Mouse (Mus musculus) neural tube, embryonic 12.5 days (tissue): ENCODE data around the gene Pirt. TPM values are rescaled to one million over a fixed set of nuclear protein-coding genes. Genes with fewer than 3 reads are reported as not detected.

Experiments
- ATAC-seq: fragments of 200-750 bp; cut with Nextera tagmentation; 2 replicates; pipeline ENCODE4 v1.8.0; 2017; ENCODE audit warnings: low read depth, mild to moderate bottlenecking, moderate TSS enrichment, moderate library complexity; ENCODE audit not compliant: low FRiP score
- H3K27ac ChIP-seq: fragments of 300-500 bp; sonication (generic); 2 replicates; pipeline ENCODE4 v1.5.1; 2016
- H3K27me3 ChIP-seq: fragments of 300-500 bp; sonication (generic); replicated peaks from 2 replicates; pipeline ENCODE4 v1.6.1; 2016; ENCODE audit warnings: mild to moderate bottlenecking
- H3K36me3 ChIP-seq: fragments of 300-500 bp; sonication (generic); 2 replicates; pipeline ENCODE4 v1.6.1; 2016; ENCODE audit warnings: mild to moderate bottlenecking
- H3K4me1 ChIP-seq: fragments of 300-500 bp; sonication (generic); 2 replicates; pipeline ENCODE4 v1.6.1; 2016
- H3K4me2 ChIP-seq: fragments of 300-500 bp; sonication (generic); replicated peaks from 2 replicates; pipeline ENCODE4 v1.6.1; 2016; ENCODE audit warnings: mild to moderate bottlenecking
- H3K4me3 ChIP-seq: fragments of 300-500 bp; sonication (generic); 2 replicates; pipeline ENCODE4 v1.5.1; 2016
- H3K9ac ChIP-seq: fragments of 300-500 bp; sonication (generic); 2 replicates; pipeline ENCODE4 v1.6.1; 2016; ENCODE audit warnings: mild to moderate bottlenecking
- H3K9me3 ChIP-seq: fragments of 300-500 bp; sonication (generic); 2 replicates; pipeline ENCODE4 v1.6.1; 2016; ENCODE audit warnings: mild to moderate bottlenecking
- WGBS: fragments of 180-500 bp; shearing (Covaris S2); methylation state at CpG from one replicate; pipeline ENCODE4 v1.1.7; 2016; 5-methylcytosine and 5-hydroxymethylcytosine counted together
- polyA plus RNA-seq: library from polyadenylated mRNA; unstranded; fragments of >200 nt; fragmentation: Nextera tagmentation; extraction: Ambion mirVana; gene quantifications from 2 replicates; pipeline ENCODE4 v1.2.1, GENCODE M21; 2016

The Pirt gene
- polyA plus RNA-seq, 1 experiment from 2014 or later = 24.3 TPM

DNA sequence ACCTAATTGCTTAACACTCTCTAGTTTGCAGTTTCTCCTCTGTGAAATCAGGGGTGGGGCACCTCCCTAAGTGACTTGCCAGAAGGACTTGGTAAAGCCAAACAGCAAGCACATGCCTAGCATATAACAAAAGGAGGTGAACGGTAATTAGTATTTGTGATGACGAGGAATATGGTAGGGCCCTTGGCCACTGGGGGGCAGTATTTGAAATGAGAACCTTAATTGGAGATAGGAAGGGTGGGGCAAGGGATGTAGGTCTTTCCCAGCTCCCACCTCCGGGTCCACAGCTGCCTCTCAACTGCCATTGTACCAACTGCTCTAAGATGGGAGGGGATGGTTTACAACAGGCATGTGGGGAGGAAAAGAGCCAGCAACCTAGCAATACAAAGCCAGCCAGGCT lies 2.5 kb downstream of the Pirt start:
- ATAC-seq = peak; percentile 13; the same call in 1 of the 2 replicates
- Histone ChIP-seq H3K9ac (no peak overlapping the region), H3K27ac (no peak overlapping the region), H3K27me3 (no peaks in the 10 kb centered on the region), H3K4me1 (no peaks in the 10 kb centered on the region), H3K36me3 (no peaks in the 10 kb centered on the region), H3K4me3 (no peak overlapping the region), H3K9me3 (no peaks in the 10 kb centered on the region), H3K4me2 (no peak overlapping the region)
- WGBS = 22% methylated on average over 3 of the region's 3 CpGs

GRCm38 (mm10) chr11:66920012-66920411 lies 8.2 kb downstream of the Pirt start:
- H3K4me3 ChIP-seq = no peak overlapping the region
- WGBS = 80% methylated on average over 2 of the region's 2 CpGs
- ATAC-seq = no peak
- H3K4me1 ChIP-seq = no peaks in the 10 kb centered on the region
- H3K9me3 ChIP-seq = no peaks in the 10 kb centered on the region
- H3K4me2 ChIP-seq = no peak overlapping the region
- H3K27me3 ChIP-seq = no peaks in the 10 kb centered on the region
- no peaks in the 10 kb centered on the region for H3K36me3 ChIP-seq
- no peak overlapping the region for H3K9ac ChIP-seq
- H3K27ac ChIP-seq = no peak overlapping the region

DNA sequence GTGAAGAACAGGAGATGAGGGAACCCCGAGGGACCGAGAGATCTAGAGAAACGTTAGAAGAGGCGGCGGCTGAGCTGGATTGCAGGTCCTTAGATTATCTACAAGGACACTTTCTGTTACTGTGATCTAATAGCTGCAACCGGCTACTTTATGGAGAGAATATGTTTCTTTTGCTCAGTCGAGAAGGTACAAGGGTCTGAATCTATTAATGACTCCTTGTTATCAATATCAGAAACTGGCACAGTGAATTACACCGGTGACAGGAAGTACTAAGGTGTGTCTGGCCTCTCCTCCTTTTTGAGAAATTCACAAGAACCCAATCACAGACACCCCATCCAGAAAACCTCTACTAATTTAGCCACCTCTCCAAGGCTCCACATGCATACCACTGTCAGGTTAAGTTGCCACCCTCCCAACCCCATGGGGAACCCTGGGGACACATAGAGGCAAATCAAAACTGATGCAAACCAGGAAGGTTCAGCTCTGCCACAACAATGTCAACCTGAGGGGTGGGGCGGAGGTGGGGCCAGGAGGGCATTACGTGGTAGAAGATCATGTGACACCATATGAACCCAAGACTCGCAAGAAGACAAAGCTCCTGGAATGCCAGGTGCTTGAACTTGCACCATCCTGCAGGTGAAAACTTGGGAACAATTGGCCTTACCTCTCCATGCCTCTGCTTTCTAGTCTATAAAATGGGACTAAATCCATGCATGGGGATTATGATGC lies 12.5 kb downstream of the Pirt start:
- Histone ChIP-seq H3K9me3 (no peaks in the 10 kb centered on the region), H3K4me2 (no peak overlapping the region), H3K9ac (no peak overlapping the region), H3K4me1 (no peaks in the 10 kb centered on the region), H3K27me3 (no peaks in the 10 kb centered on the region), H3K27ac (no peak overlapping the region), H3K36me3 (no peaks in the 10 kb centered on the region), H3K4me3 (no peak overlapping the region)
- no peak for ATAC-seq
- 86% methylated on average over 11 of the region's 11 CpGs for WGBS

- Histone ChIP-seq H3K9me3 (no peaks in the 10 kb centered on the region), H3K27me3 (no peaks in the 10 kb centered on the region), H3K4me1 (no peaks in the 10 kb centered on the region), H3K9ac (no peak overlapping the region), H3K4me3 (no peak overlapping the region), H3K27ac (no peak overlapping the region), H3K4me2 (no peak overlapping the region), H3K36me3 (no peaks in the 10 kb centered on the region)
- ATAC-seq = no peak
- 62% methylated on average over 3 of the region's 3 CpGs for WGBS
Measured at GRCm38 (mm10) chr11:66928311-66928710, 16.5 kb downstream of the Pirt start.

GRCm38 (mm10) chr11:66932827-66933599 lies 21.2 kb downstream of the Pirt start:
- Histone ChIP-seq H3K36me3 (no peaks in the 10 kb centered on the region), H3K4me1 (no peaks in the 10 kb centered on the region), H3K9me3 (no peaks in the 10 kb centered on the region), H3K4me3 (no peak overlapping the region), H3K4me2 (no peak overlapping the region), H3K27me3 (no peaks in the 10 kb centered on the region), H3K9ac (no peak overlapping the region), H3K27ac (no peak overlapping the region)
- 75% methylated on average over 9 of the region's 9 CpGs for WGBS
- ATAC-seq = no peak

DNA sequence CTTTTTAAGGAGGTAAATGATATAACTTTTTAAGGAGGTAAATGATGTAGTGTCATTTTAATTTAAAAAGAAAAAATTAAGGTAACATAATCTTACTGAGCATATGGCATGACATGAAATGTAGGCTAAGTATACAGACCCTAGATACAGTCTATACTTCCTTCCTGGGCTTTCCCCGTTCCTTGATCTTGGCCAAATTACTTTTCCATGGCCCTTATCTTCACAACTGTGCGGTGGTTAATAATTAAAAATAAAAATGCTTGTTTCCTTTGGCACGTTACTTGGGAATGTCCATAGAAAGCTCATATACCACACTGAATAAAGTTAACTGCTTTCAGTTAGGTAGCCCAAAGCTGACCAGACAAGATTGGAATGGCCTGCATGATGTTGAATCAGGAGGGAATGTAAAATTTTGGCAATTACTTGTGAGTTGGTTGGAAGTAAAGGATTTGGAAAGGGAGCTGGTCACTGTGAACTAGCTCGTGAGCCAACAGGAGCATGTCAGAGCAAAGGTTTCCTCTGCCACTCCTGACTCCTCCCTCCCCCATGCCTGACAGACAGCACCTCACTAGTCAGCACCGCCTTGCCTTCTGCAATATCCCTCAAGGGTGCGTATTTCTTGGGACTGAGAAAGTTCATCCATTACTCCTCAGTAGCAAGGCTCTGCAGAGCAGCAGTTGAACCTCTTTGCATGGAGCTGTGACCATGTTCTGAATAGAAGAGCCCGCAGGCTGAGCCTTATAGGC lies 22.8 kb downstream of the Pirt start:
- Histone ChIP-seq H3K9ac (no peak overlapping the region), H3K9me3 (no peaks in the 10 kb centered on the region), H3K27me3 (no peaks in the 10 kb centered on the region), H3K4me1 (no peaks in the 10 kb centered on the region), H3K36me3 (no peaks in the 10 kb centered on the region), H3K27ac (no peak overlapping the region), H3K4me2 (no peak overlapping the region), H3K4me3 (no peak overlapping the region)
- WGBS = 81% methylated on average over 7 of the region's 7 CpGs
- ATAC-seq = no peak

DNA sequence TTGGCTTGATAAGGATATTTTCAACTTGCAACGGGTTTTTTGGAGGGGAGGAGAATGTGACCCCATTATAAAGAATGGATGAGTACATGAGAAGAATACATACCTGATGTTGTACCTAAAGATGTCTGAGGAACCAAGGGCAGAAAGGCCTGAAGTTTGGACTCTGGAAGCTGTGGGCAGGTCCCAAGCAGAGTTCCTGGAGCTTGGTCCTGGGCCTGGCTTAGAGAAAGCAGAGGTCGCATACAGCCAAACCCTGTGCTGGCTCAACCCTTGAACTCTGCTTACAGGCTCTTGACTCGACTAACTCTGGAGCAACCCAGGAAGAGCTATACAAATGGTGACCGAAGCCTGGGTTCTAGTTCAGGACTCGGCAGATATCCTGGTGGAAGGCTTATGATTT lies 30.2 kb downstream of the Pirt start:
- WGBS = 94% methylated on average over 5 of the region's 5 CpGs
- Histone ChIP-seq H3K4me3 (no peak overlapping the region), H3K9me3 (no peaks in the 10 kb centered on the region), H3K27me3 (no peaks in the 10 kb centered on the region), H3K9ac (no peak overlapping the region), H3K27ac (no peak overlapping the region), H3K4me2 (no peak overlapping the region), H3K36me3 (no peaks in the 10 kb centered on the region), H3K4me1 (no peaks in the 10 kb centered on the region)
- no peak for ATAC-seq

- no peak overlapping the region for H3K27ac ChIP-seq
- no peaks in the 10 kb centered on the region for H3K27me3 ChIP-seq
- H3K4me3 ChIP-seq = no peak overlapping the region
- H3K9me3 ChIP-seq = no peaks in the 10 kb centered on the region
- no peak for ATAC-seq
- no peaks in the 10 kb centered on the region for H3K36me3 ChIP-seq
- H3K4me2 ChIP-seq = no peak overlapping the region
- H3K9ac ChIP-seq = no peak overlapping the region
- WGBS = 79% methylated on average over 2 of the region's 2 CpGs
- H3K4me1 ChIP-seq = no peaks in the 10 kb centered on the region
Measured at GRCm38 (mm10) chr11:66945224-66945767, 33.5 kb downstream of the Pirt start.

DNA sequence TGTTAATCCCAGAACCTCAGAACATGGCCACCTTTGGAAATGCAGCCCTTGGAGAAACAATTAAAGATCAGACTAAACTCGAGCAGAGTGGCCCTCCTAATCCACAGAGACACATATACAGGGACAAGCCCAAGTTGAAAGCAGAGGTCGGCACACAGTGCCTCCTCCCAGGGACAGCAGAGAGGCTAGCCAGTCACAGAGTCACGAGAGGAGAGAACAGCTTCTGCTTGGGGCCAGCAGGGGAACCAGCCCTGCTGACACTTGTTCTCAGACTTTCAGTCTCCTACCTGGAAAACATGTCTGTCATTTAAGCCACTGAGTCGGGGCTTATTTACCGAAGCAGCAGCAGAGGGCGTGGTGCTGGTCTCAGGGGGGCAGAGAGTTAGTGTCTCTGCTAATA lies 34.7 kb downstream of the Pirt start:
- Histone ChIP-seq H3K4me2 (no peak overlapping the region), H3K9ac (no peak overlapping the region), H3K4me1 (no peaks in the 10 kb centered on the region), H3K4me3 (no peak overlapping the region), H3K9me3 (no peaks in the 10 kb centered on the region), H3K36me3 (no peaks in the 10 kb centered on the region), H3K27me3 (no peaks in the 10 kb centered on the region), H3K27ac (no peak overlapping the region)
- WGBS = 71% methylated on average over 6 of the region's 6 CpGs
- no peak for ATAC-seq

- H3K9me3 ChIP-seq = no peaks in the 10 kb centered on the region
- 82% methylated on average over 6 of the region's 6 CpGs for WGBS
Measured at GRCm38 (mm10) chr11:66946922-66947321, 35.1 kb downstream of the Pirt start.

GRCm38 (mm10) chr11:66956303-66956702 lies 44.5 kb downstream of the Pirt start, which contains the start of gene Tmem238l:
Gene Tmem238l, plus strand, starts transcription at chr11:66956638.
- no peak within 1 kb of the TSS for H3K4me2 ChIP-seq
- H3K9ac ChIP-seq = no peak within 1 kb of the TSS
- no peak within 1 kb of the TSS for H3K4me3 ChIP-seq
- H3K9me3 ChIP-seq = no peaks in the 10 kb centered on the region
- 85% methylated on average over 9 of the region's 9 CpGs for WGBS
- no peaks in the 10 kb centered on the region for H3K36me3 ChIP-seq
- H3K4me1 ChIP-seq = no peaks in the 10 kb centered on the region
- no peak for ATAC-seq
- H3K27me3 ChIP-seq = no peaks in the 10 kb centered on the region
- H3K27ac ChIP-seq = no peak within 1 kb of the TSS

More at GRCm38 (mm10) chr11:66946922-66947321, 35.1 kb downstream of the Pirt start:
- H3K36me3 ChIP-seq = no peaks in the 10 kb centered on the region
- no peak for ATAC-seq
- no peak overlapping the region for H3K4me2 ChIP-seq
- no peaks in the 10 kb centered on the region for H3K27me3 ChIP-seq
- no peaks in the 10 kb centered on the region for H3K4me1 ChIP-seq
- H3K9ac ChIP-seq = no peak overlapping the region
- no peak overlapping the region for H3K4me3 ChIP-seq
- no peak overlapping the region for H3K27ac ChIP-seq

GRCm38 (mm10) chr11:66960797-66961196 lies 49.0 kb downstream of the Pirt start:
- H3K4me1 ChIP-seq = no peaks in the 10 kb centered on the region
- H3K27me3 ChIP-seq = no peaks in the 10 kb centered on the region
- no peaks in the 10 kb centered on the region for H3K9me3 ChIP-seq
- H3K4me2 ChIP-seq = no peak overlapping the region
- no peak for ATAC-seq
- WGBS = 86% methylated on average over 1 of the region's 1 CpGs
- no peak overlapping the region for H3K27ac ChIP-seq
- no peak overlapping the region for H3K4me3 ChIP-seq
- H3K9ac ChIP-seq = no peak overlapping the region
- no peaks in the 10 kb centered on the region for H3K36me3 ChIP-seq
